Mouse (Mus musculus): ENCODE results near the gene Fhl2. TPM values are rescaled to one million over a fixed set of nuclear protein-coding genes. Genes with fewer than 3 reads are reported as not detected.
"Not testable (repeated sequence)": the region's sequence is repeated elsewhere in the genome, so short reads cannot be mapped to it uniquely, and the experiment has no call there.

Fhl2 gene
- polyA plus RNA-seq, 1 experiment = not detected

- Histone ChIP-seq H3K27ac (replicated peaks; ENCODE audit: low read depth, low read length) (no peak overlapping the region), H3K4me1 (ENCODE audit: control insufficient read depth, insufficient read depth, insufficient read length, low read length) (no peaks in the 10 kb centered on the region), H3K4me3 (ENCODE audit: insufficient read depth, low read depth, low read length) (no peak overlapping the region)
Measured at GRCm38 (mm10) chr1:43147474-43147873, 49.3 kb downstream of the Fhl2 start.

- no peak overlapping the region for H3K4me3 ChIP-seq (ENCODE audit: insufficient read depth, low read depth, low read length)
- H3K4me1 ChIP-seq (ENCODE audit: control insufficient read depth, insufficient read depth, insufficient read length, low read length) = no peaks in the 10 kb centered on the region
- H3K27ac ChIP-seq (replicated peaks; ENCODE audit: low read depth, low read length) = no peak overlapping the region
Measured at GRCm38 (mm10) chr1:43145388-43145787, 51.4 kb downstream of the Fhl2 start.

DNA sequence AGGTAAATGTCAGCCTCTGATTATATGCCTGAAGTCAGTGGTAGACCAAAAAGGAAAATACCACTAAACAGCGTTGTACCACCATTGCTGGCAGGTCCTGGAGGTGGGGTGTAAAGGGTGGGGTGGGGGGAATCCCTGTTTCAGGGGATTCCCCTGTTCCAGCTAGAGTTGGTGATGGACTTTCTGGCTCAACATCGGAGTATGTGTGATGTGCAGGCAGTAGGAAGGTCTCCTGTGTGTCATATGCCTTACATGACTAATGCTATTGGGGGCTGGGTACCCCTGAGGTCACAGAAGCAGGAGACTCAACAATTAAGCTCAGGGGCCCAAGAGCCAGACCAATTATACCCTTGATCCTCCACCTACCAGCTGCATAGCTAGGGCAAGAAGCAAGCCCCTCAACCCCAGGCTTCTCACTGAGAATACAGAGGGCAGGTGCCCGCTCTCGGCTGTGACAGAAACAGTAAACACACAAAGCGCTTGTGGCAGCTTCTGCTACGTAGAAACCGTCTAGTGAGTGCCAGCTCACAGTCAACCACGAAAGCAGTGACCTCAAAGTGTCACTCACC is 52.4 kb downstream of the Fhl2 start:
- Histone ChIP-seq H3K27ac (replicated peaks; ENCODE audit: low read depth, low read length) (no peak overlapping the region), H3K4me3 (ENCODE audit: insufficient read depth, low read depth, low read length) (no peak overlapping the region), H3K4me1 (ENCODE audit: control insufficient read depth, insufficient read depth, insufficient read length, low read length) (no peaks in the 10 kb centered on the region)

- Histone ChIP-seq H3K4me1 (ENCODE audit: control insufficient read depth, insufficient read depth, insufficient read length, low read length) (no peaks in the 10 kb centered on the region), H3K4me3 (ENCODE audit: insufficient read depth, low read depth, low read length) (no peak overlapping the region), H3K27ac (replicated peaks; ENCODE audit: low read depth, low read length) (no peak overlapping the region)
Measured at GRCm38 (mm10) chr1:43143791-43144190, 53.0 kb downstream of the Fhl2 start.

- H3K4me1 ChIP-seq (ENCODE audit: control insufficient read depth, insufficient read depth, insufficient read length, low read length) = no peaks in the 10 kb centered on the region
- H3K4me3 ChIP-seq (ENCODE audit: insufficient read depth, low read depth, low read length) = no peak overlapping the region
- no peak overlapping the region for H3K27ac ChIP-seq (replicated peaks; ENCODE audit: low read depth, low read length)
Measured at GRCm38 (mm10) chr1:43143284-43143683, 53.5 kb downstream of the Fhl2 start.

- H3K4me1 ChIP-seq (ENCODE audit: control insufficient read depth, insufficient read depth, insufficient read length, low read length) = no peaks in the 10 kb centered on the region
- H3K27ac ChIP-seq (replicated peaks; ENCODE audit: low read depth, low read length) = no peak overlapping the region
Measured at GRCm38 (mm10) chr1:43142849-43143248, 53.9 kb downstream of the Fhl2 start.

GRCm38 (mm10) chr1:43141555-43141961 is 55.2 kb downstream of the Fhl2 start:
- Histone ChIP-seq H3K4me3 (ENCODE audit: insufficient read depth, low read depth, low read length) (no peak overlapping the region), H3K27ac (replicated peaks; ENCODE audit: low read depth, low read length) (no peak overlapping the region), H3K4me1 (ENCODE audit: control insufficient read depth, insufficient read depth, insufficient read length, low read length) (no peaks in the 10 kb centered on the region)

More at GRCm38 (mm10) chr1:43142849-43143248, 53.9 kb downstream of the Fhl2 start:
- no peak overlapping the region for H3K4me3 ChIP-seq (ENCODE audit: insufficient read depth, low read depth, low read length)

- Histone ChIP-seq H3K4me1 (ENCODE audit: control insufficient read depth, insufficient read depth, insufficient read length, low read length) (no peaks in the 10 kb centered on the region), H3K4me3 (ENCODE audit: insufficient read depth, low read depth, low read length) (no peak overlapping the region), H3K27ac (replicated peaks; ENCODE audit: low read depth, low read length) (no peak overlapping the region)
Measured at GRCm38 (mm10) chr1:43139587-43140266, 57.1 kb downstream of the Fhl2 start.

DNA sequence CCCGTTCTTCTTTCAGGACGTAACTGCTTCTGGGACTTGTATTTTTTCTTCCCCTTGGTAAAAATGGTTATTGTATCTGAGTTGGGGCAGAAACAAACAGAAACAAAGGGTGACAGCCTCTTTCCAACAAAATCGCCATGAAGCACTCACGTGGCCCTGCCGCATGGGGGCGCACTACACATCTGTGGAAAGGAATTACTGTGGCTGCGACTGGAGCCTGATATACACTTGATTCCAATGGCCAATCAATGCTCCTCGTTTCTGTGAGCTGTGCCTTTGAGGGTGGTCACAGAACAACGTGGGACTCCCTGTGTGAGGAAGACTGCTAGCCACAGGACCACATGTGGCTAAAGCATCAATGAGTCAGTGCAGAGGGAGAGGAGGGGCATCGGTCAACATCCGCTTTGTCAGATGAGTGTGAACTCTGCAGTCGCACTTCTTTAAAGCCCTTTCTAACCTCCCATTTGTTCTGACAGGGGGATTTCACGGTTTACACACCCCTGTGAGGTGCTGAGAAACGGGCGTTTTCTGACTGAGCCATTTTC is 58.4 kb downstream of the Fhl2 start:
- Histone ChIP-seq H3K27ac (replicated peaks; ENCODE audit: low read depth, low read length) (no peak overlapping the region), H3K4me1 (ENCODE audit: control insufficient read depth, insufficient read depth, insufficient read length, low read length) (no peaks in the 10 kb centered on the region), H3K4me3 (ENCODE audit: insufficient read depth, low read depth, low read length) (no peak overlapping the region)

DNA sequence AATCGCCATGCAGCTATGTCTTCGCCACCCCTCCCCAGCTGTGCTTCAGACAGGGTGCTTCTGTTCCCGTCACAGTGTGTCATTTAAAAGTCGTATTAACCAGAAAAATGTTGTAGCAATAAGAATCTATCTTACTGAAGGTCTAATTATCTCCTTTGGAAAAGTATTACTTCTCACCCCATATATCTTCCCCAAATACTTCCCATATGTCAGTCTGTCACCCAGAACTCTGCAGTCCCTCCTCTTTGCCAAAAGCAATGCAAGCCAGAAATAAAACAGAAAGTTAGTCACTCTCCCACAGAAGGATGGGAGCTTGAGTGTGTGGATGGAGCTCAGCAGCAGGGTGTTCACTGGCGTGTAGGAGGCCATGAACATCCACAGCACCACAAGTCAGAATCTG is 59.5 kb downstream of the Fhl2 start:
- Histone ChIP-seq H3K4me1 (ENCODE audit: control insufficient read depth, insufficient read depth, insufficient read length, low read length) (no peaks in the 10 kb centered on the region), H3K4me3 (ENCODE audit: insufficient read depth, low read depth, low read length) (no peak overlapping the region), H3K27ac (replicated peaks; ENCODE audit: low read depth, low read length) (no peak overlapping the region)

- H3K4me3 ChIP-seq (ENCODE audit: insufficient read depth, low read depth, low read length); H3K4me1 ChIP-seq (ENCODE audit: control insufficient read depth, insufficient read depth, insufficient read length, low read length); H3K27ac ChIP-seq (replicated peaks; ENCODE audit: low read depth, low read length): not testable (repeated sequence)
Measured at GRCm38 (mm10) chr1:43136488-43137029, 60.2 kb downstream of the Fhl2 start.

- Histone ChIP-seq H3K27ac (replicated peaks; ENCODE audit: low read depth, low read length) (no peak overlapping the region), H3K4me1 (ENCODE audit: control insufficient read depth, insufficient read depth, insufficient read length, low read length) (no peaks in the 10 kb centered on the region), H3K4me3 (ENCODE audit: insufficient read depth, low read depth, low read length) (no peak overlapping the region)
Measured at GRCm38 (mm10) chr1:43131591-43131990, 65.2 kb downstream of the Fhl2 start.

- no peak overlapping the region for H3K4me3 ChIP-seq (ENCODE audit: insufficient read depth, low read depth, low read length)
- no peak overlapping the region for H3K27ac ChIP-seq (replicated peaks; ENCODE audit: low read depth, low read length)
- no peaks in the 10 kb centered on the region for H3K4me1 ChIP-seq (ENCODE audit: control insufficient read depth, insufficient read depth, insufficient read length, low read length)
Measured at GRCm38 (mm10) chr1:43130219-43130981, 66.4 kb downstream of the Fhl2 start.

- Histone ChIP-seq H3K27ac (replicated peaks; ENCODE audit: low read depth, low read length) (no peak overlapping the region), H3K4me1 (ENCODE audit: control insufficient read depth, insufficient read depth, insufficient read length, low read length) (no peaks in the 10 kb centered on the region), H3K4me3 (ENCODE audit: insufficient read depth, low read depth, low read length) (no peak overlapping the region)
Measured at GRCm38 (mm10) chr1:43127820-43128610, 68.8 kb downstream of the Fhl2 start.

DNA sequence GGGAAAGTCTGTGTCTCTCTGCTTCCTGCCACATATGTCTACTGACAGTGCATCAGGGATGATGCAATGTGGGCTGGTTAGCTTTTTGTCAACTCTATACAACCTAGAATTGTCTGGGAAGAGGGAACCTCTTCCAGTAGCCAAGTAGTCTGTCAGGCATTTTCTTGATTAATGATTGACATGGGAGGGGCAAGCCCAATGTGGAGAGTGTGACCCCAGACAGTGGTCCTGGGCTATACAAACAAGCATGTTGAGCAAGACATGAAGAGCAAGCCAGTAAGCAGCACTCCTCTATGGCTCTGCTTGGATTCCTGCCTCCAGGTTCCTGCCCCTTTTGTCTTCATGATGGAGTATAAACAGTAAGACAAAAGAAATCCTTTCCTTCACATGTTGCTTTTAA is 69.6 kb downstream of the Fhl2 start:
- Histone ChIP-seq H3K4me3 (ENCODE audit: insufficient read depth, low read depth, low read length) (no peak overlapping the region), H3K27ac (replicated peaks; ENCODE audit: low read depth, low read length) (no peak overlapping the region)

More for the DNA sequence above, 69.6 kb downstream of the Fhl2 start:
- no peaks in the 10 kb centered on the region for H3K4me1 ChIP-seq (ENCODE audit: control insufficient read depth, insufficient read depth, insufficient read length, low read length)

Data from brown adipose tissue, adult 24 weeks (tissue).